Mouse (Mus musculus): ENCODE measurements at regions not wholly inside any gene's neighbourhood (a gene's known extent, or its start where the extent isn't known, plus 50 kb on each side); places are given as distances from the start of the nearest gene placed in this dataset.

- TF ChIP-seq CTCF (IDR thresholded peaks at IDR 0.05; ENCODE audit: control insufficient read depth, insufficient read depth, insufficient replicate concordance, low read depth, low read length) (no peak), POLR2A (IDR thresholded peaks at IDR 0.05; ENCODE audit: control insufficient read depth, low read depth, low read length) (no peak)
Measured at GRCm38 (mm10) chr1:46963973-46964727, 71.5 kb upstream of the Slc39a10 start.
